Mouse (Mus musculus) embryonic facial prominence, embryonic 10.5 days (tissue): Measurements from ENCODE around the gene Cyb561d1. TPM values are rescaled to one million over a fixed set of nuclear protein-coding genes. Genes with fewer than 3 reads are reported as not detected.
"Not testable (repeated sequence)": the region's sequence is repeated elsewhere in the genome, so short reads cannot be mapped to it uniquely, and the experiment has no call there.

Experiments used
- DNase-seq: peaks from one replicate; pipeline ENCODE4 v3.0.0-alpha.2; 2017; ENCODE audit warnings: low spot score
- H3K27ac ChIP-seq: fragments of 300-500 bp; sonication (generic); replicated peaks from 2 replicates; pipeline ENCODE4 v1.5.1; 2016; ENCODE audit warnings: mild to moderate bottlenecking
- H3K27me3 ChIP-seq: fragments of 300-500 bp; sonication (generic); replicated peaks from 2 replicates; pipeline ENCODE4 v1.6.1; 2016; ENCODE audit warnings: low read depth, mild to moderate bottlenecking; ENCODE audit not compliant: poor library complexity, severe bottlenecking
- H3K36me3 ChIP-seq: fragments of 300-500 bp; sonication (generic); replicated peaks from 2 replicates; pipeline ENCODE4 v1.6.1; 2016; ENCODE audit warnings: mild to moderate bottlenecking, moderate library complexity
- H3K4me1 ChIP-seq: fragments of 300-500 bp; sonication (generic); 2 replicates; pipeline ENCODE4 v1.6.1; 2016
- H3K4me3 ChIP-seq: fragments of 300-500 bp; sonication (generic); 2 replicates; pipeline ENCODE4 v1.5.1; 2016; ENCODE audit warnings: mild to moderate bottlenecking, moderate library complexity
- H3K9me3 ChIP-seq: fragments of 300-500 bp; sonication (generic); 2 replicates; pipeline ENCODE4 v1.6.1; 2016; ENCODE audit warnings: mild to moderate bottlenecking
- WGBS: fragments of 180-500 bp; shearing (Covaris S2); methylation state at CpG from one replicate; pipeline ENCODE4 v1.1.7; 2016; 5-methylcytosine and 5-hydroxymethylcytosine counted together
- polyA plus RNA-seq: library from polyadenylated mRNA; unstranded; fragments of >200 nt; fragmentation: Nextera tagmentation; extraction: Ambion mirVana; gene quantifications from 2 replicates; pipeline ENCODE4 v1.2.1, GENCODE M21; 2016

Cyb561d1 gene
- polyA plus RNA-seq = 3.1 and 3.4 TPM in 2 replicates

DNA sequence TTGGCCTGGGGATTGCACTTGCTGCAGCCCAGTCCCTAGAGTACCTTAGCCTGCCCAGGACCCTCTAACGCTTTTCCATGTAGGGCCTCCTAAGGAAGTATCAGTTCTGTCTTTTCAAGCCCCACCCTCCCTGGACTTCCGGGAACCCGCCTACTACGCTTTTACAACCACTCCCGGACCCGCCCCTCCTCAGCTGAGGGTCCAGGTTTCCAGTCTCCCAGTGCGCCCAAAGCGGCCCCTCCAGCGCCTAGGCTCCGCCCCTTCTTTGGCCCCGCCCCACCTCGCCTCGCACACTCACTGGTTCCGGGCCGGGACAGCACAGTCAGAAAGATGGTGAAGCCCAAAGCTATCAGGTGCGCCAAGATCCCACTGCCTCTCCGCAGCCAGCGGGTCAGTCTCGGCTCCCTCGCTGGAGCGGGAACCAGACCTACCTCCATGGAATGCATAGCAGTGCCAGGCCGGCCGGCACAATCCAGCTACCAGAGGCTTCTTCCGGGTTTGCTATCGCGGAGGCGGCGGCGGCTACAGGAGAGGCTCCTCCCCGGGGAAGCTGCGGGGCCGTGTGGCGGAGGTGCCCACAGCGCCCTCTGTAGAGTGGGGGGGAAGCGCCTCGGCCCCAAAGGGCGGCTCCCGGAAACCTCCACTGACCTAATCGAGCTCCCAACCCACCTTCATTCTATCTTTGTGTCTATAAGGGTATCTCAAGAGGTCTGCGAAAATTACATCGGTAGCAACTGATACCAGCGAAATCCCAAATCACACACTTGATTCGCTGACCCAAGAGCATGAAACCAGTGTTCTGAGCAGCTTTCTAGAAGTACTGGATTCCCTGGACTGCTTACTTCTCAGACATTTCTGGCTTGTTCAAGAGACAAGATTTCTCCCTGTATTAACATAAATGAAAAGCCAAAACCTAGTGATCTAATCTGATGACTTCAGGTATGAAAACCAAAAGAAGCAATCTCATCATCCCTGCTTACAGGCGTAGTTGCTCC lies at the start of gene Cyb561d1:
Gene Cyb561d1, minus strand, starts transcription at position 884 of the 995 bp plus-strand sequence.
- peaks cover 65% of the 10 kb centered on the region for H3K4me1 ChIP-seq
- H3K4me3 ChIP-seq = peak within 1 kb of the TSS; percentile 73
- peak; percentile 94 for DNase-seq
- peak within 1 kb of the TSS; percentile 84 for H3K27ac ChIP-seq
- no peaks in the 10 kb centered on the region for H3K9me3 ChIP-seq
- H3K27me3 ChIP-seq = no peaks in the 10 kb centered on the region
- peaks cover 53% of the 10 kb centered on the region for H3K36me3 ChIP-seq
- WGBS = 3% methylated on average over 44 of the region's 44 CpGs

GRCm38 (mm10) chr3:108246857-108247256 lies 45.8 kb upstream of the Cyb561d1 start:
- Histone ChIP-seq H3K27me3 (no peaks in the 10 kb centered on the region), H3K9me3 (no peaks in the 10 kb centered on the region), H3K4me1 (no peaks in the 10 kb centered on the region), H3K36me3 (no peaks in the 10 kb centered on the region), H3K27ac (no peak overlapping the region), H3K4me3 (no peak overlapping the region)
- no peak for DNase-seq
- 90% methylated on average over 2 of the region's 2 CpGs for WGBS

GRCm38 (mm10) chr3:108241243-108241839 lies 40.3 kb upstream of the Cyb561d1 start:
- no peak for DNase-seq
- 90% methylated on average over 3 of the region's 3 CpGs for WGBS
- Histone ChIP-seq H3K27me3 (no peaks in the 10 kb centered on the region), H3K36me3 (no peaks in the 10 kb centered on the region), H3K9me3 (no peaks in the 10 kb centered on the region), H3K27ac (no peak overlapping the region), H3K4me3 (no peak overlapping the region), H3K4me1 (no peaks in the 10 kb centered on the region)

GRCm38 (mm10) chr3:108237474-108238102 lies 36.6 kb upstream of the Cyb561d1 start:
- DNase-seq, H3K36me3 ChIP-seq, H3K27ac ChIP-seq, H3K4me3 ChIP-seq, H3K4me1 ChIP-seq, H3K9me3 ChIP-seq, H3K27me3 ChIP-seq: not testable (repeated sequence)
- 85% methylated on average over 4 of the region's 4 CpGs for WGBS

DNA sequence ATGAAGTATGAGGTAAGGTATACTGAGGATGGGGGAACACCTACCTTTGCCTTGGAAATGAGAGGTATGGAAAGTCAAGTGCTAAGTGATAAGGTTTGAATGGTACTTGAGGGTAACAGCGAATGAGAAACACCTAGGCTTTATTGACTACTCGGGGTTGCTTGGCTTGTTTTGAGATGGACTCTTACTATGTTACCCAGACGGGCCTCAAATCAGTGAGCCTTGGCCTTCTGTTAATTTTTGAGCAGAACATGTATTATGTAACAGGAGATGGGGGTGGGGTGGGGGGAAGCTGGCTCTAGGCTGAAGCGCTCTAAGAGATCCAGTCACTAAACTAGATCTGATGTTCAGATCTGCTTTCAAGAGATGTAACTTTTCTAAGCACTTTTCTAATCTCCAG lies 30.6 kb upstream of the Cyb561d1 start:
- WGBS = 87% methylated on average over 4 of the region's 4 CpGs
- DNase-seq = no peak
- Histone ChIP-seq H3K36me3 (no peaks in the 10 kb centered on the region), H3K4me1 (peaks cover 3% of the 10 kb centered on the region), H3K4me3 (no peak overlapping the region), H3K27me3 (peaks cover 20% of the 10 kb centered on the region), H3K27ac (no peak overlapping the region), H3K9me3 (no peaks in the 10 kb centered on the region)

- peak overlapping the region; percentile 61 for H3K4me3 ChIP-seq
- peaks cover 61% of the 10 kb centered on the region for H3K27me3 ChIP-seq
- H3K4me1 ChIP-seq = peaks cover 14% of the 10 kb centered on the region
Observed at GRCm38 (mm10) chr3:108227521-108227920, 26.5 kb upstream of the Cyb561d1 start.

DNA sequence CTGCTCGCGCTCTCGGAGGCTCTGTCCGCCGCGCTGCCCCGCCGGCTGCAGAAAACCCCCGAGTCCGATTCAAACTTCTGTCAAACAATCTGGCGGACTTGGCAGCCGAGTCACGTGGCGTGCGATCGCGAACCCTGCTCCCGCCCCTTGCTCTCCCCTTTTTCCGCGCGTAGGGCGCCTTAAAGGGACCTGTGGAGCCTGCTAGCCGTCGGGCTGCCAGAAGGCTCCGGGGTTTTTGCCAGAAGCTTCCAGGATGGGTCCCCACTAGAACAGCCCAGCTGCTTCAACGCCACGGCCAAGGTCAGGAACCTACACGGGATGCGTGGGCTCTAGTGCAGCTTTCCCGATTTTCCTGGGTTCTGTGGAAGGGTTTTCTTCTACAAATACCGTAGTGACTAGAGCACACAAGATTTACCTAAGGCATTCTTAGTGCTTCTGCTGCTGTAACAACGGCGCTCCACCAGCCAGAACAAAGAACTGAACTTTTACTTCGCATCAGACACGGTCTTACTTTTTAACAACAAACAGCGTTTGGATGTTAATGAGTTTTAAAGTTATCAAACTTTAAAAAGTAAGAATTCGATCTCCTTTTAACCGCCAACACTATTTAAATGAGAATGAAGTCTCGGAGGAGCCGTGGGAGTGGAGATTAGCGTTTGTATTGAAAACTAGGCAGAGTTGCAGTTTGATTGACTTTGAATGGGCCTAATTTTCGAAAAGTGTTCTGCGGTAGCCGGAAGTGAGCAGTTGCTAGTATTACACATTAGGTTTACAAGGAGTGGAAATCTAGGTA lies 25.7 kb upstream of the Cyb561d1 start, which contains the start of gene Sypl2:
Gene Sypl2, minus strand, starts transcription at position 91 of the 793 bp plus-strand sequence.
- no peaks in the 10 kb centered on the region for H3K9me3 ChIP-seq
- 3% methylated on average over 44 of the region's 44 CpGs for WGBS
- no peaks in the 10 kb centered on the region for H3K36me3 ChIP-seq
- peaks cover 66% of the 10 kb centered on the region for H3K27me3 ChIP-seq
- DNase-seq = peak; percentile 76
- H3K4me3 ChIP-seq = peak within 1 kb of the TSS; percentile 61
- H3K4me1 ChIP-seq = peaks cover 14% of the 10 kb centered on the region
- H3K27ac ChIP-seq = peak within 1 kb of the TSS; percentile 77

More at GRCm38 (mm10) chr3:108227521-108227920, 26.5 kb upstream of the Cyb561d1 start:
- WGBS = 82% methylated on average over 2 of the region's 2 CpGs
- DNase-seq = no peak
- no peaks in the 10 kb centered on the region for H3K9me3 ChIP-seq
- no peaks in the 10 kb centered on the region for H3K36me3 ChIP-seq
- no peak overlapping the region for H3K27ac ChIP-seq

GRCm38 (mm10) chr3:108225711-108226557 lies 24.9 kb upstream of the Cyb561d1 start:
- H3K36me3 ChIP-seq = no peaks in the 10 kb centered on the region
- WGBS = 2% methylated on average over 67 of the region's 67 CpGs
- H3K27ac ChIP-seq = peak overlapping the region; percentile 77
- peak overlapping the region; percentile 61 for H3K4me3 ChIP-seq
- DNase-seq = peak; percentile 58
- H3K27me3 ChIP-seq = peaks cover 74% of the 10 kb centered on the region
- H3K4me1 ChIP-seq = peaks cover 14% of the 10 kb centered on the region
- H3K9me3 ChIP-seq = no peaks in the 10 kb centered on the region

GRCm38 (mm10) chr3:108220661-108221060 lies 19.6 kb upstream of the Cyb561d1 start:
- peaks cover 47% of the 10 kb centered on the region for H3K27me3 ChIP-seq
- H3K27ac ChIP-seq = no peak overlapping the region

DNA sequence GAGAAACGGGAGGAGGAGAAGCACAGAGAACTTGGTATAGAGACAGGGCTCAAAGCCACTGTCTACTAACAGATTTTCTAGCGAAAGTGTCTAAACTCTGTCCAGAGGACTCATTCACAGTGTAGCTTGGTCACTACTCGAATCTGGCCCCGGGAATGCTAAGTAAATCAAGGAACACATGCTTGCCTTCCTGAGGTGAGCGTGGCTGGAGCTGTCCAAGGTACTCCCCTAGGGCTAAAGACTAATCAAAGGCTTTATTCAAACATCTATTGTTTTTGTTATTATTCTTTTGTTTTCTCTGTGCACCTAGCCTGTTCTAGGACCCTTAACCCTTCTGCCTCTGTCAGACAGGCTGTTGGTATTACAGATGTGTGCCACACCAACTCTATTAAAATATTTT lies 13.7 kb upstream of the Cyb561d1 start:
- WGBS = 18% methylated on average over 5 of the region's 5 CpGs
- Histone ChIP-seq H3K27me3 (no peaks in the 10 kb centered on the region), H3K27ac (no peak overlapping the region), H3K9me3 (no peaks in the 10 kb centered on the region), H3K4me1 (peaks cover 19% of the 10 kb centered on the region), H3K4me3 (no peak overlapping the region), H3K36me3 (no peaks in the 10 kb centered on the region)
- peak; percentile 58 for DNase-seq

More at GRCm38 (mm10) chr3:108220661-108221060, 19.6 kb upstream of the Cyb561d1 start:
- WGBS = 86% methylated on average over 3 of the region's 3 CpGs
- H3K4me3 ChIP-seq = no peak overlapping the region
- H3K36me3 ChIP-seq = no peaks in the 10 kb centered on the region
- DNase-seq = no peak
- H3K9me3 ChIP-seq = no peaks in the 10 kb centered on the region
- H3K4me1 ChIP-seq = peaks cover 2% of the 10 kb centered on the region

- Histone ChIP-seq H3K36me3 (peaks cover 11% of the 10 kb centered on the region), H3K9me3 (no peaks in the 10 kb centered on the region), H3K4me3 (no peak overlapping the region), H3K27me3 (no peaks in the 10 kb centered on the region), H3K27ac (no peak overlapping the region), H3K4me1 (peaks cover 39% of the 10 kb centered on the region)
- no peak for DNase-seq
- 80% methylated on average over 8 of the region's 8 CpGs for WGBS
Observed at GRCm38 (mm10) chr3:108212406-108212805, 11.4 kb upstream of the Cyb561d1 start.
